Mouse (Mus musculus): ENCODE measurements around the gene Kmt2b.

The Kmt2b gene

DNA sequence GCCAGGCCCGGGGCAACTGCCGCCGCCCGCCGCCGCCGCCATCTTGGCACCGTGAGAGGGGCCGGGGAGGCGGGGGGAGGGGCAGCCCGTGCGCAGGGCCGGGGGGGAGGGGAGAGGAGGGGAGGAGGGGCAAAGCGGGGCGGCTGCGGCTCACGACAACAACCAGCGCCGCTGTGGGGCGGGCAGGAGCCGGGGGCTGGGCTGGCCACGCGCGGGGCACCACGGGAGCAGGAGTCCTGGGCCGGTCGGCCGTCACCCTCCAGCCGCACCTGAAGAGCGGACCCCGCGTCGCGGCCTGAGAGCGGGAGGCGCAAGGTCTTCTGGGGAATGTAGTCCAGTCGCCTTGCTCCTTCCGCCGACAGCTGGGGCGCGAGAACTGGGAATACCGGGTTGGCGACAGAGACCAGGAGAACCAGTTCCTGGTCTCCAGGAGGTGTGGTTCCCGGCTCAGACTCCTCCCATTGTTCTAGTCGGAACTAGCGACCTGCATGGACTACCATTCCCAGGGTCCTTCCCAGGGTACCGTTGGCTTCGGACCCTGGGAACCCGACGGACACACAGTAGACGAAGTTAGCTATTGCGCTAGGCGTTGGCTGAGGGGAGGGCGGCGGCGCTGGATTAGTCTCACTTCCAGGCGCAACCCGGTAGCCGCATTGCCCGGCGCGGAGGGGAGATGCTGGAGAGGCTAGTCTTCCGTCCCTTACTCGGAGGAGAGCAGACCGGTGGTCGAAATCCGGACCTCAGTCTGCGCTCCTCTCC is at the start of gene Kmt2b:
TSS of gene Kmt2b (minus strand) at position 51 of the 759 bp plus-strand sequence.
- DNase-seq, result peak; percentile 91 to 96

GRCm38 (mm10) chr7:30636395-30636794 is 47.9 kb upstream of the Kmt2b start:
- DNase-seq, result no peak

DNA sequence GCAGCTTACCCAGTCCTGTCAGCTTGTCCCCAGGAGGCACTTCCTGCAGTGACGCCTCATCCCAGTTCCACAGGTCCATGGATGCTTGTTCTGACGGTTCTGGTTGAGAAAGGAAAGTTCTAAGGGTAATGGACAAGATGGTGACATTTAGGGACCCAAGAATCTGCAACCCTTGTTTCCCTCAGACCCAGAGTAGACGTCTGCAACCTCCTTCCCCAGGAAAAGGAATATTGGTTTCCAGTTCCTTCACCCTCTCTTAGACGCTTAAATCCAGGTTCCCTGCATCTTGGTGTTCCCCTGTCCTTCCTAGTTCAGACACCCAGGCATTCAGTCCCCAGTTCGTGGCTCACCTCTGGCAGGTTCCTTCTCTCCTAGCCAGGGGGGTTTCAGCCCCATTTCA is 47.2 kb upstream of the Kmt2b start, which contains the start of gene Etv2:
TSS of gene Etv2 (minus strand) at position 101 of the 400 bp plus-strand sequence.
- DNase-seq, result no peak

DNA sequence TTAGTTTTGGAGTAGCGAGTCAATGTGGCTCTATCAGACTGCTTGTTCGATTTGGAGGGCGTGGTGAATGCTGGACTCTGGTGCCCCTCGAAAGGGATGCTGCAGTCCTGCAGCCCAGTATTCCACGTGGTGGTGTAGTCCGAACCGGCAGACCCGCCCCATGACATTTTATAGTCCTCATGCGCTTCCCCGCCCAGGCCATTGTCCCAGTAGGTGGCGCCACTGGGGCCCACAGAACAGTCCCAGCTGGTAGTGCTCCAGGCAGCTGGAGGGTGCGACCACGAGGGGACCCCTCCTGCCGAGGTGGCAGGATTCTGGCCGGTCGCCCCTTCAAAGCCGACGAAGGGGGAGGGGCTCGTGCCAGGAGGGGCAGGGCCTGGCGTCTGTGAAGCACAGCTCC is 46.1 kb upstream of the Kmt2b start:
- peak; percentile 60 to 62 for DNase-seq

DNA sequence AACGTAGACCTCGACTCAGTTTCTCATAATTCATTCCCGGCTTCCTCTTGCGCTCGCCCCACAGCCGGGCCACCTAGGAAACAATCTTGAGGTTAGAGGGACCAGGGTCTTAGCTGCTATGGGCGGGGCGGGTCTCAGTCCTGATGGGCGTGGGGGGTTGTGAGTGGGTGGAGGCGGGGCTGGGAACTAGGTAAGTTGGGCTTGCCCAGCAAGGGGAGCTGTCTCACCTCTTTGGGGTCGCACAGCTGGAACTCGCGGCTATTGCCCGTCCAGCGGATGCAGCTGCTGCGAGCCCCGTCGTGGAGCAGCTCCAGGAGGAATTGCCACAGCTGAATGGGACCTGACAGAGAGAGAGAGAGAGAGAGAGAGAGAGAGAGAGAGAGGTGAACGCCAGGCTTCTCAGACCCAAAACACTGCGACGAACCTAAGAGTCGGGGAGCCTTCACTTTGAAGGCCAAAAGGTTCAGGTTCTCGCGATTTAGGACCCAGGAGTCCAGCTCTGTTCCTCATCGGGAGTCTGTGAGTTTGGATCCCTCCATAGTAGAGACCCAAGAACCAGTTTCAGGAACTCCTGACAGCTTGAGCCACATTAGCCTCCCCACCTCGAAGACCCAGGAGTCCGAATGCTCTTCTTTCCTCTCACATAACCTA is 45.4 kb upstream of the Kmt2b start:
- no peak for DNase-seq

DNA sequence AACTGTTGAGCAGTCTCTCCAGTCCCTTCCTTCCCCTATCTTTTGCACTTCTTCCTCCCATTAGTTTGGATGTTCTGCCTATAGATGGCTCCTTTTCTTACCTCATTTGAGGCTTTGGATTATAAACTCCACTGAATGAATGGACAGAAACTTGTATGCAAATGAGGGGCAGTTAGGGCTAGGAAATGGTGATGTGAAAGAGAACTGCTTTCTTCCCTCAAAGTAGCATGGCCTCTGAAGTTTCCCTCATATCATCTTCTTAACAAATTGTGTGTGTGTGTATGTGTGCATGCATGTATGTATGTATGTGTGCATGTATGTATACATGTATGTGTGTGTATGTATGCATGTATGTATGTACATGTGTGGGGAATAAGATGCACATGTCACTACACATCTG is 40.5 kb upstream of the Kmt2b start:
- no peak for DNase-seq

- no peak for DNase-seq
These were observed 38.1 kb upstream of the Kmt2b start for GRCm38 (mm10) chr7:30626647-30627046.

DNA sequence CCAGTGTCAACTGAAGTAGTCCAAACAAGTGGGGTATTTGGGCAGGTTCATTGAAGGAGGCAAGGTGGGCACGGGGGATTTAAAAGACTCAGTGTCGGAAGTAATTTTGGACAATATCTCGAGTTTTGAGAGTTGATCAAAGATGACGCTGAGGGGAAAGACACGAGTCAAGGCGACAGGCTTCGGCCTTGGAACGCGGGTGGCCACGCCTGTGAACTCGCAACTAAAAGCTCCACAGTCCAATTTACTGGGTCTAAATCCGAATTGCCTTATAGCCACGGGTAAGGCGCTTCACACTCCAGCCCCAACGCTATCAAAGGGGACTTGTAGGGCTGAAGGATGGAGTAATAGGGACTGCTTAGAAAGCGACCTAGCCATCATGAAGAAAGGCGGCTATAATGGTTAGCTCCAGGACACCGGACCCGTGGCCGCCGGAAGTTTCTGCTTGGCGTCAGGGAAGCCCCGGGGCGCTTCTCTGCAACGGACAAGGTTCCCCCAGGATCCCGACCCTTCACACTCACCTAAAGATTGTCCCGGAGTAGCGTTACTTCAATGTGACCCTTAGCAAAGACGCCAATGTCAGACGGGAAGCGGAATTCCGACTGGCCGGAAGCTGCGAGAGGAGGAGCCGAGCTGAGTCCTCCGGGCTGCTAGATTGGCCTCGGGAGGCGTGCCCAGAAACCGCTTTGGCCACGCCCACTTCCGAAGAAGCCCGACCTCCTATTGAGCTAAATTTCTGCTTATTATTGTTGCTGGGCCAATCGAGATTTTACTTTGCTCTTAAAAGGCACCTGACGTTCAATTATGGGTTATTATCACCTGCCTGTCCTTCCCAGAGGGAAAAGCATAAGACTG is 37.2 kb upstream of the Kmt2b start, which contains the start of gene Cox6b1:
TSS of gene Cox6b1 (minus strand) at position 622 of the 855 bp plus-strand sequence.
- DNase-seq, result peak; percentile 80 to 86

DNA sequence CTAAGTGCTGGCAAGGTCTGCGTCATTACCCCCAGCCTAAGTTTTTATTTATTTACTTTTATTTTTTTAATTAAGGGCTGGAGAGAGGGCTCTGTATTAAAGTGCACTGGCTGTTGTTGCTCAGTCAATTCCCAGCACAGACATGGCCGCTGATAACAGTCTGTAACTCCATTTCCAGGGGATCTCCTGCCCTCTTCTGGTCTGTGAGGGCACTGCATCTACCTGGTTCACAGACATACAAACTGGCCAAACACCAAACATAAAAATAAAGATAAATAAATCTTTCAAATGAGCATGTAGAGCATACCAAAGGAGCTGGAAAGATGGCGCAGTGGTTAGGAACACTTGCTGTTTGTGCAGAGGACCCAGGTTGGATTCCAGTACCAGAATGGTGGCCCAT is 30.7 kb upstream of the Kmt2b start:
- peak in 1 of 2 experiments; percentile 33 for DNase-seq

GRCm38 (mm10) chr7:30618658-30619057 is 30.1 kb upstream of the Kmt2b start:
- DNase-seq, result no peak

GRCm38 (mm10) chr7:30615049-30615760 is 26.7 kb upstream of the Kmt2b start:
- DNase-seq, result peak in 1 of 2 experiments; percentile 27

DNA sequence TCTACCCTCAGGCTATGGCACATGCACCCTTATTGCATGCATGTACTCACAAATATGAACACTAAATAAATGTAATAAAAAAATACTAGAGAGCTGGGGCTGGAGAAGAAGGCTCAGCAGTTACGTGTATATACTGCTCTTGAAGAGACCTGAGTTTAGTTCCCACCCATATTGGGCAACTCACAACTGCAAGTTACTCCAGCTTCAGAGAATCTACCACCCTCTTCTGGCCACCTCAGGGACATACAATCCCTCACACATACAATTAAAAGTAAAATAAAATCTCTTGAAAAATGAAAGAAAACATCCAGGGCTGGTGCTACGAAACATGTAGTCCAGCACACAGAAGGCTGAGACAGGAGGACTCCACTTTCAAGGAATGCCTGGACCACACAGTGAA is 25.9 kb upstream of the Kmt2b start:
- DNase-seq, result no peak

DNA sequence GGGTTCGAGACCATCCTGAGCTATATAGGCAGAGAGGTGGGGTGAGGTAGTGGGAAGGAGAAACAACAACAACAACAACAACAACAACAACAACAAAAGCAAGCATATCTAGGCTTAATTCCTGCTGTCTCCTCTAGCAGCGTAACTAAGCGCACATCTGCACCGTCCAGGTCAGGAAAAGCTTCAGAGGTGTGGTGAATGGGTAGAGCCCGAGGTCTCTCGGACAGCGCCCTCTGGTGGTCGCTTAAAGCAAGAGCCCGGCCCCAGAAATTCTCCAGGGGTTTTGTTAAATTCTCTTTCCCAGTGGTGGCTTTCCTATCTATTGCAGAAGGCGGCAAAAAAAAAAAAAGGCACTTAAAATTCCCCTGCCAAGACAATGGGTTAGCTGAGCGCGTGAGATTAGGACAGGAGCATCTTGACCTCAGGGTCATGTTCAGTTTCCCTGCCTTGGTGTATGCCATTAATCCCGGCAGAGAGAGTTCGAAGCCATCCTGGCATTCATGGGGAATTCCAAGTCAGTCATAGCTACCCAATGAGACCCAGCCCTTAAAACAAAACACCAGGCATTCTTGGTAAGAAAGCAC is 25.1 kb upstream of the Kmt2b start:
- peak; percentile 56 to 62 for DNase-seq

DNA sequence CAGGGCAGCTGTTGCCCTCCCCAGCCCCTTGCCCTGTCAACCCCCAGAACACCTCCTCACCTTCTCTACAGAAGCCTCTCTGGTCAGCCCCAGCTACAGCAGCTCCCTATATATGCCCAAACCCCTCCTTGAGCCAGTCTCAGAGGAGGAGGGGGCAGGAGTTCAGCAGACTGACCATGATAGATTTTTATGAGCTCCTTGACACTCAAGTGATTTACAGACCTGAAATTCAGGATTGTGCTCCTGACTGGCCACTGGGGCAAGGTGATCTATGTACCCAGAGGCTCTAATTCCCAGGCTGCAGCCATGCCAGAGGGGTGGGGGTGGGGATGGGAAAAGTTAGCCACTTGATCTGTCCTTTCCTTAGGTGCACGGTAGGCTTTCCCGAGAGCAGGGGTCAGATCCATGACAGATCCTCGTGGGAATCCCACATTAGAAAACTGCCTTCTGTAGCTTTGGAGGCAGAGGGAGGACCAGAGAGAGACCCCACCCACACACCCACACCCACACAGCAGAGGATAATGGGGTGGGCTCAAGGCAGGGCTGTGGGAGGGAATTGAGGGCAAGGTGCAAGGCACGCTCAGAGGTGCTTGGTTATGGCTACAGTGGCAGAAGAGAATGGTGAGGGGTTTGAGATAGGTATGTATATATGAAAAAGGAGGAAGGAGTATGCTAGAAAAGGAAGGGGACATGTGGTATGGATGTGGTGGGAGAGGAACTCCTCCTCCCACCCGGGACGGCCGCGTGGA is 24.3 kb upstream of the Kmt2b start, which contains the start of gene Upk1a:
TSS of gene Upk1a (minus strand) at position 194 of the 749 bp plus-strand sequence.
- DNase-seq, result no peak

GRCm38 (mm10) chr7:30610043-30610442 is 21.5 kb upstream of the Kmt2b start:
- no peak for DNase-seq

DNA sequence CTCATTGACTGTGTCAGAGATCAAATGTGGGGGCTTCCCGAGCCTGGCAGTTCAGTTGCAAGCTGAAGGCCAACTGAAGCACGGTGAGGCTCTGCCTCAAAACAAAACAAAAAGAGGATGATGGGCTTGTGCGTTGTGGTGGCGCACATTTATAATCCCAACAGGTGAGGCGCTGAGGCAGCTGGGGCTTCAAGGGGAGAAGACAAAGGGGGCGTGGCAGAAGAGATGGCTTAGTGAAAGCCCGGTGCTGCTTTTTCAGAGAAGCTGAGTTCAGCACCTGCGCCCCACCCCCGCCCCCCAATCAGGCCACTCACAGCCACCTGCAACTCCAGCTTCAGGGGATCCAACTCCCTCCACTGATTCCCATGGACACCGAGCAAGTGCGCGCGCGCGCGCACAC is 19.9 kb upstream of the Kmt2b start:
- no peak for DNase-seq

GRCm38 (mm10) chr7:30607706-30608309 is 19.3 kb upstream of the Kmt2b start:
- peak; percentile 63 to 67 for DNase-seq

GRCm38 (mm10) chr7:30604944-30605343 is 16.4 kb upstream of the Kmt2b start:
- DNase-seq, result no peak

- DNase-seq, result no peak
These were observed 15.9 kb upstream of the Kmt2b start for GRCm38 (mm10) chr7:30604424-30604823.

GRCm38 (mm10) chr7:30602583-30602982 is 14.1 kb upstream of the Kmt2b start:
- DNase-seq, result no peak

- DNase-seq, result no peak
These were observed 12.1 kb upstream of the Kmt2b start for GRCm38 (mm10) chr7:30600651-30601050.
